Comparison of ENCODE assay signal across 9 mouse cellular contexts in the genomic region with DNA sequence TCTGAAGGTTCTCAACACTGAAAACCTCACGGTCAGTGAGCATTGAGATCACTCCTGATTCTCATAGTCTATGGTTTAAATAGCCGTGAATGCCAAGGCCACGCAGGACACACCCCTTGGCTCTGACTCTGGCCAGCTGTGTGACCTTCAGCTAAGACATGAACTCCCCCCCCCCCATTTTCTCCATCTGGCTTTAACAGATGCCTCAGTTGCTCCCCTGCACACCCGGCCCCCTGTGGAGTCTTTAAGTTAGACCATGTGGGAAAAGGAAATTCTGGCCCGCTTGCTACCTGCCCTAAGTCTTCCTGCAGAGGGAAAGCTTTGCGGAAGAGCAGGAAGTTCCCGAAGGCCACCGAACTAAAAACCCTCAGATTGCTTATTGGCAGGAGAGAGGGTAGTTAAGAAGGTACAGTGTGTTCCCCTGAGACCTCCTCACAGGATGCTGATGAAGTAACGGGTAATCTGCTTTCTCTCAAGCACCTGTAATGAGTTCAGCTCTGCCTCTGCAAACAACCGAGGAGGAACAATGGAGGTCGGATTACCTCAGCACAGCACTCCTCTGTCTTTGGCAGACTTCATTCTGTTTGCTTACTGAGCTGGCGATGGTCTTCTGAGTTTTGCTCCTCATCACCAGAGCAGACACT.
DNase-seq lines count a peak whose midpoint lies in the region; ATAC-seq lines count a peak whose summit lies in the region.
"Had no signal": no experiment of that assay in that cellular context is flagged by ENCODE, and none has a peak within 500 bp of the region (broad histone marks: within the 10 kb centered on the region; RNA-seq: fewer than 3 reads in every experiment).

No protein-coding gene starts in this region.

- peak; percentile 34; the same call in 1 of the 2 replicates for ATAC-seq in hindbrain, embryonic 16.5 days
- ATAC-seq in hindbrain, embryonic 12.5 days (ENCODE audit: low FRiP score) = no peak

- no peaks in the 10 kb centered on the region for H3K9me3 ChIP-seq in hindbrain, embryonic 16.5 days (ENCODE audit: control insufficient read depth, low read length)
- H3K9me3 ChIP-seq in hindbrain, embryonic 12.5 days (replicated peaks) = no peaks in the 10 kb centered on the region
- H3K9me3 ChIP-seq: hindbrain, embryonic 15.5 days; liver, embryonic 15.5 days had no signal

- H3K27ac ChIP-seq in hindbrain, embryonic 16.5 days (ENCODE audit: low read depth, low read length) = no peak overlapping the region
- H3K27ac ChIP-seq in hindbrain, embryonic 12.5 days = no peak overlapping the region
- H3K27ac ChIP-seq in macrophage = peak overlapping the region; percentile 85
- H3K27ac ChIP-seq: hindbrain, embryonic 15.5 days; liver, embryonic 15.5 days had no signal

- no peak overlapping the region for H3K4me2 ChIP-seq in hindbrain, embryonic 16.5 days (ENCODE audit: low read length)
- H3K4me2 ChIP-seq in hindbrain, embryonic 12.5 days (replicated peaks) = no peak overlapping the region
- H3K4me2 ChIP-seq: hindbrain, embryonic 15.5 days; liver, embryonic 15.5 days had no signal

- H3K36me3 ChIP-seq in hindbrain, embryonic 16.5 days (ENCODE audit: control insufficient read depth, insufficient read depth, low read length) = no peaks in the 10 kb centered on the region
- H3K36me3 ChIP-seq in hindbrain, embryonic 12.5 days = no peaks in the 10 kb centered on the region
- H3K36me3 ChIP-seq in macrophage (ENCODE audit: inconsistent target) = no peaks in the 10 kb centered on the region
- H3K36me3 ChIP-seq: hindbrain, embryonic 15.5 days; liver, embryonic 15.5 days had no signal

- DNase-seq in NIH3T3 (ENCODE audit: low read depth) = peak; percentile 72
- peak; percentile 15 for DNase-seq in embryo, embryonic 9.5 days (ENCODE audit: extremely low spot score)
- DNase-seq in layer of hippocampus, adult 9-10 months (ENCODE audit: low spot score) = no peak
- no peak for DNase-seq in cerebellum, postnatal 25 days

- H3K79me2 ChIP-seq in macrophage (ENCODE audit: inconsistent target) = no peaks in the 10 kb centered on the region

- H3K4me3 ChIP-seq in hindbrain, embryonic 16.5 days (ENCODE audit: low read length) = no peak overlapping the region
- H3K4me3 ChIP-seq in hindbrain, embryonic 12.5 days = no peak overlapping the region
- no peak overlapping the region for H3K4me3 ChIP-seq in macrophage (ENCODE audit: inconsistent target)
- H3K4me3 ChIP-seq: hindbrain, embryonic 15.5 days; liver, embryonic 15.5 days had no signal

- H3K9ac ChIP-seq in hindbrain, embryonic 16.5 days (ENCODE audit: low read depth, low read length) = no peak overlapping the region
- H3K9ac ChIP-seq in hindbrain, embryonic 12.5 days = no peak overlapping the region
- H3K9ac ChIP-seq: hindbrain, embryonic 15.5 days; liver, embryonic 15.5 days had no signal

- no peaks in the 10 kb centered on the region for H3K27me3 ChIP-seq in hindbrain, embryonic 16.5 days (replicated peaks; ENCODE audit: control insufficient read depth, insufficient read depth, low read length)
- H3K27me3 ChIP-seq in hindbrain, embryonic 12.5 days = no peaks in the 10 kb centered on the region
- H3K27me3 ChIP-seq: hindbrain, embryonic 15.5 days; liver, embryonic 15.5 days had no signal

- peaks cover 4% of the 10 kb centered on the region for H3K4me1 ChIP-seq in hindbrain, embryonic 16.5 days (ENCODE audit: control insufficient read depth, insufficient read depth, low read depth, low read length)
- peaks cover 10% of the 10 kb centered on the region for H3K4me1 ChIP-seq in hindbrain, embryonic 12.5 days

- 15% methylated on average over 12 of the region's 12 CpGs for WGBS in hindbrain, embryonic 16.5 days
- WGBS in hindbrain, embryonic 12.5 days = 17% methylated on average over 12 of the region's 12 CpGs
- WGBS in macrophage (ENCODE audit: missing documents) = 86% methylated on average over 11 of the region's 12 CpGs

Comparison
In these comparisons a context has a peak if more than half of its experiments do, and no peak if none do; other contexts are left out.
1. DNase-seq: peak in NIH3T3 (single experiment) and embryo, embryonic 9.5 days (single experiment); none in layer of hippocampus, adult 9-10 months (single experiment) and cerebellum, postnatal 25 days (0 of 2).